Mouse (Mus musculus) lung, postnatal 0 days (tissue): ENCODE measurements around the gene Col6a1. TPM values are rescaled to one million over a fixed set of nuclear protein-coding genes. Genes with fewer than 3 reads are reported as not detected.
A peak's percentile ranks its signal among the peaks of the same experiment; 100 is the strongest.

Experiments
- ATAC-seq: fragments of 200-750 bp; cut with Nextera tagmentation; 2 replicates; pipeline ENCODE4 v1.8.0; 2017; ENCODE audit warnings: moderate library complexity
- DNase-seq: peaks from one replicate; pipeline ENCODE4 v3.0.0-alpha.2; 2016; ENCODE audit warnings: low spot score
- H3K27ac ChIP-seq: fragments of 300-500 bp; sonication (generic); 2 replicates; pipeline ENCODE4 v1.5.1; 2014; ENCODE audit warnings: antibody characterized with exemption, mild to moderate bottlenecking, low read length, mixed read lengths
- H3K27me3 ChIP-seq: fragments of 300-500 bp; sonication (generic); replicated peaks from 2 replicates; pipeline ENCODE4 v1.6.1; 2014; ENCODE audit warnings: low read length, mixed read lengths; ENCODE audit not compliant: insufficient read depth
- H3K36me3 ChIP-seq: fragments of 300-500 bp; sonication (generic); 2 replicates; pipeline ENCODE4 v1.6.1; 2014; ENCODE audit warnings: low read length, mixed read lengths; ENCODE audit not compliant: insufficient read depth
- H3K4me1 ChIP-seq: fragments of 300-500 bp; sonication (generic); 2 replicates; pipeline ENCODE4 v1.6.1; 2014; ENCODE audit warnings: antibody characterized with exemption, low read depth, low read length, mixed read lengths; ENCODE audit not compliant: insufficient read depth
- H3K4me2 ChIP-seq: fragments of 300-500 bp; sonication (generic); replicated peaks from 2 replicates; pipeline ENCODE4 v1.6.1; 2014; ENCODE audit warnings: low read depth, mild to moderate bottlenecking, low read length, moderate library complexity, mixed read lengths
- H3K4me3 ChIP-seq: fragments of 300-500 bp; sonication (generic); 2 replicates; pipeline ENCODE4 v1.5.1; 2014; ENCODE audit warnings: low read depth, low read length
- H3K9ac ChIP-seq: fragments of 300-500 bp; sonication (generic); replicated peaks from 2 replicates; pipeline ENCODE4 v1.6.1; 2014; ENCODE audit warnings: low read depth, mild to moderate bottlenecking
- H3K9me3 ChIP-seq: fragments of 300-500 bp; sonication (generic); 2 replicates; pipeline ENCODE4 v1.6.1; 2016; ENCODE audit warnings: low read length, mixed read lengths
- CTCF ChIP-seq: IDR thresholded peaks from 2 replicates; pipeline ENCODE4 v1.5.1; 2016; ENCODE audit warnings: antibody characterized with exemption, mild to moderate bottlenecking
- EP300 ChIP-seq: IDR thresholded peaks from 2 replicates; pipeline ENCODE4 v1.6.1; 2016; ENCODE audit warnings: antibody characterized with exemption, mild to moderate bottlenecking, control low read depth
- whole genome bisulfite sequencing: fragments of 180-500 bp; shearing (Covaris S2); extraction: QIAGEN DNeasy Blood & Tissue Kit; methylation state at CpG from one replicate; pipeline ENCODE4 v1.1.7; 2014; 5-methylcytosine and 5-hydroxymethylcytosine counted together
- polyA plus RNA-seq: library from polyadenylated mRNA; unstranded; fragments of >200 nt; fragmentation: Nextera tagmentation; extraction: Ambion mirVana; gene quantifications from 2 replicates; pipeline ENCODE4 v1.2.1, GENCODE M21; 2015

The Col6a1 gene
- polyA plus RNA-seq, 1 experiment from 2014 or later, result 387 TPM

- peaks cover 12% of the 10 kb centered on the region; the same call in 1 of the 2 replicates for H3K4me1 ChIP-seq
- no peak overlapping the region for H3K4me2 ChIP-seq
- H3K4me3 ChIP-seq, result no peak overlapping the region
- TF ChIP-seq EP300 (no peak; the same call in 1 of the 2 replicates), CTCF (peak; percentile 89)
- 19% methylated on average over 11 of the region's 11 CpGs for WGBS
- no peaks in the 10 kb centered on the region for H3K9me3 ChIP-seq
- H3K9ac ChIP-seq, result no peak overlapping the region
- H3K27me3 ChIP-seq, result no peaks in the 10 kb centered on the region
- H3K27ac ChIP-seq, result no peak overlapping the region; the same call in 1 of the 2 replicates
- H3K36me3 ChIP-seq, result no peaks in the 10 kb centered on the region
- DNase-seq (peak; percentile 93), ATAC-seq (0 out of 2 replicates have a peak, but pooled peaks have one; percentile 8)
These were observed 2.4 kb upstream of the Col6a1 start for GRCm38 (mm10) chr10:76728369-76728768.

- 86% methylated on average over 7 of the region's 7 CpGs for WGBS
- ATAC-seq, result no peak
- no peak for TF ChIP-seq CTCF
- no peak for TF ChIP-seq EP300
- Histone ChIP-seq H3K4me1 (0 out of 2 replicates have a peak, but pooled peaks cover 6% of the 10 kb centered on the region), H3K4me2 (no peak overlapping the region), H3K4me3 (no peak overlapping the region), H3K27me3 (no peaks in the 10 kb centered on the region), H3K9ac (no peak overlapping the region), H3K36me3 (peaks cover 3% of the 10 kb centered on the region; the same call in 1 of the 2 replicates), H3K9me3 (no peaks in the 10 kb centered on the region), H3K27ac (peak overlapping the region; percentile 78)
- DNase-seq, result no peak
These were observed 1.3 kb upstream of the Col6a1 start for GRCm38 (mm10) chr10:76727301-76727700.

GRCm38 (mm10) chr10:76726866-76727265 lies 898 bp upstream of the Col6a1 start:
- no peaks in the 10 kb centered on the region for H3K9me3 ChIP-seq
- 0 out of 2 replicates have a peak, but pooled peaks cover 4% of the 10 kb centered on the region for H3K4me1 ChIP-seq
- no peaks in the 10 kb centered on the region for H3K27me3 ChIP-seq
- ATAC-seq (peak; percentile 43), DNase-seq (peak; percentile 71)
- WGBS, result 69% methylated on average over 4 of the region's 4 CpGs
- peaks cover 3% of the 10 kb centered on the region; the same call in 1 of the 2 replicates for H3K36me3 ChIP-seq
- no peak overlapping the region for H3K9ac ChIP-seq
- TF ChIP-seq CTCF (no peak), EP300 (peak; percentile 44)
- no peak overlapping the region for H3K4me2 ChIP-seq
- H3K27ac ChIP-seq, result peak overlapping the region; percentile 78
- H3K4me3 ChIP-seq, result no peak overlapping the region

GRCm38 (mm10) chr10:76725097-76725496 lies 871 bp downstream of the Col6a1 start:
- Histone ChIP-seq H3K36me3 (peaks cover 3% of the 10 kb centered on the region; the same call in 1 of the 2 replicates), H3K4me3 (peak overlapping the region; percentile 45), H3K4me1 (0 out of 2 replicates have a peak, but pooled peaks cover 4% of the 10 kb centered on the region), H3K4me2 (peak overlapping the region; percentile 65), H3K27ac (peak overlapping the region; percentile 78), H3K9me3 (no peaks in the 10 kb centered on the region), H3K27me3 (no peaks in the 10 kb centered on the region), H3K9ac (peak overlapping the region; percentile 55)
- no peak for TF ChIP-seq CTCF
- no peak for TF ChIP-seq EP300
- 65% methylated on average over 2 of the region's 2 CpGs for WGBS
- ATAC-seq (no peak), DNase-seq (no peak)

- 0 out of 2 replicates have a peak, but pooled peaks cover 4% of the 10 kb centered on the region for H3K4me1 ChIP-seq
- peak overlapping the region; percentile 65 for H3K4me2 ChIP-seq
- TF ChIP-seq CTCF (no peak), EP300 (no peak)
- H3K27ac ChIP-seq, result no peak overlapping the region
- 38% methylated on average over 5 of the region's 5 CpGs for WGBS
- H3K9ac ChIP-seq, result no peak overlapping the region
- H3K4me3 ChIP-seq, result peak overlapping the region; percentile 45
- peaks cover 3% of the 10 kb centered on the region; the same call in 1 of the 2 replicates for H3K36me3 ChIP-seq
- no peaks in the 10 kb centered on the region for H3K27me3 ChIP-seq
- H3K9me3 ChIP-seq, result no peaks in the 10 kb centered on the region
- DNase-seq (no peak), ATAC-seq (no peak)
These were observed 1.7 kb downstream of the Col6a1 start for GRCm38 (mm10) chr10:76724231-76724736.

GRCm38 (mm10) chr10:76722751-76723450 lies 3.1 kb downstream of the Col6a1 start:
- Histone ChIP-seq H3K27me3 (no peaks in the 10 kb centered on the region), H3K4me1 (no peaks in the 10 kb centered on the region), H3K4me3 (no peak overlapping the region), H3K36me3 (peaks cover 12% of the 10 kb centered on the region), H3K4me2 (0 out of 2 replicates have a peak overlapping the region, but pooled peaks have one; percentile 65), H3K9ac (no peak overlapping the region), H3K9me3 (no peaks in the 10 kb centered on the region), H3K27ac (no peak overlapping the region)
- 84% methylated on average over 18 of the region's 18 CpGs for WGBS
- TF ChIP-seq CTCF, result no peak
- no peak for TF ChIP-seq EP300
- DNase-seq (no peak), ATAC-seq (no peak)
